Mouse (Mus musculus): ENCODE data around the gene Slc28a1. TPM values are rescaled to one million over a fixed set of nuclear protein-coding genes. Genes with fewer than 3 reads are reported as not detected.

Gene Slc28a1
- polyA plus RNA-seq, 1 experiment from 2014 or later, result 0.05 TPM

- 95% methylated on average over 7 of the region's 7 CpGs for WGBS
Observed at GRCm38 (mm10) chr7:81102854-81103253, 11.7 kb upstream of the Slc28a1 start.

GRCm38 (mm10) chr7:81105525-81105924 lies 9.1 kb upstream of the Slc28a1 start:
- Histone ChIP-seq H3K27me3 (replicated peaks) (no peaks in the 10 kb centered on the region), H3K27ac (replicated peaks) (no peak overlapping the region), H3K36me3 (no peaks in the 10 kb centered on the region), H3K4me2 (no peak overlapping the region), H3K9me3 (replicated peaks) (no peaks in the 10 kb centered on the region), H3K9ac (replicated peaks) (no peak overlapping the region), H3K4me1 (no peaks in the 10 kb centered on the region), H3K4me3 (replicated peaks) (no peak overlapping the region)
- ATAC-seq (ENCODE audit: low FRiP score), result no peak
- 55% methylated on average over 4 of the region's 4 CpGs for WGBS

More at GRCm38 (mm10) chr7:81102854-81103253, 11.7 kb upstream of the Slc28a1 start:
- no peak overlapping the region for H3K27ac ChIP-seq (replicated peaks)
- 0 out of 2 replicates have a peak, but pooled peaks cover 3% of the 10 kb centered on the region for H3K4me1 ChIP-seq
- H3K4me2 ChIP-seq, result no peak overlapping the region
- H3K27me3 ChIP-seq (replicated peaks), result no peaks in the 10 kb centered on the region
- no peak overlapping the region for H3K4me3 ChIP-seq (replicated peaks)
- H3K36me3 ChIP-seq, result no peaks in the 10 kb centered on the region
- no peaks in the 10 kb centered on the region for H3K9me3 ChIP-seq (replicated peaks)
- ATAC-seq (ENCODE audit: low FRiP score), result no peak
- H3K9ac ChIP-seq (replicated peaks), result no peak overlapping the region

- Histone ChIP-seq H3K4me3 (replicated peaks) (no peak overlapping the region), H3K27me3 (replicated peaks) (no peaks in the 10 kb centered on the region), H3K36me3 (no peaks in the 10 kb centered on the region), H3K4me2 (no peak overlapping the region), H3K27ac (replicated peaks) (no peak overlapping the region), H3K9me3 (replicated peaks) (no peaks in the 10 kb centered on the region), H3K9ac (replicated peaks) (no peak overlapping the region), H3K4me1 (no peaks in the 10 kb centered on the region)
- 88% methylated on average over 5 of the region's 5 CpGs for WGBS
- no peak for ATAC-seq (ENCODE audit: low FRiP score)
Observed at GRCm38 (mm10) chr7:81108226-81108625, 6.4 kb upstream of the Slc28a1 start.

- Histone ChIP-seq H3K4me1 (no peaks in the 10 kb centered on the region), H3K4me2 (no peak overlapping the region), H3K27ac (replicated peaks) (no peak overlapping the region), H3K9me3 (replicated peaks) (no peaks in the 10 kb centered on the region), H3K36me3 (no peaks in the 10 kb centered on the region), H3K4me3 (replicated peaks) (no peak overlapping the region), H3K9ac (replicated peaks) (no peak overlapping the region), H3K27me3 (replicated peaks) (no peaks in the 10 kb centered on the region)
- WGBS, result 66% methylated on average over 9 of the region's 9 CpGs
- ATAC-seq (ENCODE audit: low FRiP score), result no peak
Observed at GRCm38 (mm10) chr7:81109717-81110651, 4.6 kb upstream of the Slc28a1 start.

- no peak for ATAC-seq (ENCODE audit: low FRiP score)
- H3K4me2 ChIP-seq, result no peak overlapping the region
- H3K27me3 ChIP-seq (replicated peaks), result no peaks in the 10 kb centered on the region
- no peaks in the 10 kb centered on the region for H3K36me3 ChIP-seq
- H3K27ac ChIP-seq (replicated peaks), result no peak overlapping the region
- H3K4me1 ChIP-seq, result no peaks in the 10 kb centered on the region
- no peak overlapping the region for H3K9ac ChIP-seq (replicated peaks)
- WGBS, result 92% methylated on average over 4 of the region's 4 CpGs
- H3K9me3 ChIP-seq (replicated peaks), result no peaks in the 10 kb centered on the region
- no peak overlapping the region for H3K4me3 ChIP-seq (replicated peaks)
Observed at GRCm38 (mm10) chr7:81110791-81111190, 3.8 kb upstream of the Slc28a1 start.

GRCm38 (mm10) chr7:81111729-81112128 lies 2.9 kb upstream of the Slc28a1 start:
- no peak overlapping the region for H3K4me2 ChIP-seq
- H3K4me3 ChIP-seq (replicated peaks), result no peak overlapping the region
- no peak overlapping the region for H3K9ac ChIP-seq (replicated peaks)
- no peak overlapping the region for H3K27ac ChIP-seq (replicated peaks)
- no peak for ATAC-seq (ENCODE audit: low FRiP score)
- no peaks in the 10 kb centered on the region for H3K9me3 ChIP-seq (replicated peaks)
- no peaks in the 10 kb centered on the region for H3K27me3 ChIP-seq (replicated peaks)
- 96% methylated on average over 2 of the region's 2 CpGs for WGBS
- H3K36me3 ChIP-seq, result no peaks in the 10 kb centered on the region
- H3K4me1 ChIP-seq, result no peaks in the 10 kb centered on the region

GRCm38 (mm10) chr7:81112686-81113360 lies 1.8 kb upstream of the Slc28a1 start:
- Histone ChIP-seq H3K4me2 (no peak overlapping the region), H3K4me3 (replicated peaks) (no peak overlapping the region), H3K27ac (replicated peaks) (no peak overlapping the region), H3K9ac (replicated peaks) (no peak overlapping the region), H3K36me3 (no peaks in the 10 kb centered on the region), H3K27me3 (replicated peaks) (no peaks in the 10 kb centered on the region), H3K9me3 (replicated peaks) (no peaks in the 10 kb centered on the region), H3K4me1 (no peaks in the 10 kb centered on the region)
- ATAC-seq (ENCODE audit: low FRiP score), result no peak
- 55% methylated on average over 6 of the region's 6 CpGs for WGBS

GRCm38 (mm10) chr7:81121099-81121498 lies 6.5 kb downstream of the Slc28a1 start:
- Histone ChIP-seq H3K4me3 (replicated peaks) (no peak overlapping the region), H3K27me3 (replicated peaks) (no peaks in the 10 kb centered on the region), H3K9ac (replicated peaks) (no peak overlapping the region), H3K4me1 (peaks cover 12% of the 10 kb centered on the region; the same call in 1 of the 2 replicates), H3K27ac (replicated peaks) (no peak overlapping the region), H3K9me3 (replicated peaks) (no peaks in the 10 kb centered on the region), H3K36me3 (no peaks in the 10 kb centered on the region), H3K4me2 (no peak overlapping the region)
- ATAC-seq (ENCODE audit: low FRiP score), result no peak
- 71% methylated on average over 3 of the region's 3 CpGs for WGBS

- H3K36me3 ChIP-seq, result no peaks in the 10 kb centered on the region
- no peak for ATAC-seq (ENCODE audit: low FRiP score)
- 76% methylated on average over 2 of the region's 2 CpGs for WGBS
Observed at GRCm38 (mm10) chr7:81122808-81123207, 8.2 kb downstream of the Slc28a1 start.

GRCm38 (mm10) chr7:81123553-81123952 lies 9.0 kb downstream of the Slc28a1 start:
- Histone ChIP-seq H3K9ac (replicated peaks) (no peak overlapping the region), H3K4me1 (peaks cover 12% of the 10 kb centered on the region; the same call in 1 of the 2 replicates), H3K4me3 (replicated peaks) (no peak overlapping the region), H3K9me3 (replicated peaks) (no peaks in the 10 kb centered on the region), H3K36me3 (no peaks in the 10 kb centered on the region), H3K27me3 (replicated peaks) (no peaks in the 10 kb centered on the region), H3K27ac (replicated peaks) (no peak overlapping the region), H3K4me2 (no peak overlapping the region)
- ATAC-seq (ENCODE audit: low FRiP score), result no peak
- 95% methylated on average over 5 of the region's 5 CpGs for WGBS

More at GRCm38 (mm10) chr7:81122808-81123207, 8.2 kb downstream of the Slc28a1 start:
- Histone ChIP-seq H3K9me3 (replicated peaks) (no peaks in the 10 kb centered on the region), H3K27ac (replicated peaks) (no peak overlapping the region), H3K9ac (replicated peaks) (no peak overlapping the region), H3K4me3 (replicated peaks) (no peak overlapping the region), H3K27me3 (replicated peaks) (no peaks in the 10 kb centered on the region), H3K4me1 (peaks cover 12% of the 10 kb centered on the region; the same call in 1 of the 2 replicates), H3K4me2 (no peak overlapping the region)

- 76% methylated on average over 8 of the region's 8 CpGs for WGBS
- no peaks in the 10 kb centered on the region for H3K36me3 ChIP-seq
Observed at GRCm38 (mm10) chr7:81124773-81125172, 10.2 kb downstream of the Slc28a1 start.

More at GRCm38 (mm10) chr7:81124773-81125172, 10.2 kb downstream of the Slc28a1 start:
- no peak overlapping the region for H3K9ac ChIP-seq (replicated peaks)
- H3K4me2 ChIP-seq, result no peak overlapping the region
- H3K4me1 ChIP-seq, result peaks cover 12% of the 10 kb centered on the region; the same call in 1 of the 2 replicates
- no peaks in the 10 kb centered on the region for H3K27me3 ChIP-seq (replicated peaks)
- H3K9me3 ChIP-seq (replicated peaks), result no peaks in the 10 kb centered on the region
- H3K4me3 ChIP-seq (replicated peaks), result no peak overlapping the region
- H3K27ac ChIP-seq (replicated peaks), result no peak overlapping the region
- no peak for ATAC-seq (ENCODE audit: low FRiP score)

Data from neural tube, embryonic 15.5 days (tissue).